Mouse (Mus musculus): ENCODE data around the gene Bach1.

GRCm38 (mm10) chr16:87709144-87709543, 10.4 kb downstream of the Bach1 start:
- TF ChIP-seq CTCF (IDR thresholded peaks at IDR 0.05; ENCODE audit: borderline replicate concordance, insufficient read depth, low read length) (no peak), POLR2A (IDR thresholded peaks at IDR 0.05; ENCODE audit: low read depth, low read length) (no peak)
